Mouse (Mus musculus): ENCODE data around the gene Gdpgp1.
A peak's percentile ranks its signal among the peaks of the same experiment; 100 is the strongest.

Gdpgp1 gene

DNA sequence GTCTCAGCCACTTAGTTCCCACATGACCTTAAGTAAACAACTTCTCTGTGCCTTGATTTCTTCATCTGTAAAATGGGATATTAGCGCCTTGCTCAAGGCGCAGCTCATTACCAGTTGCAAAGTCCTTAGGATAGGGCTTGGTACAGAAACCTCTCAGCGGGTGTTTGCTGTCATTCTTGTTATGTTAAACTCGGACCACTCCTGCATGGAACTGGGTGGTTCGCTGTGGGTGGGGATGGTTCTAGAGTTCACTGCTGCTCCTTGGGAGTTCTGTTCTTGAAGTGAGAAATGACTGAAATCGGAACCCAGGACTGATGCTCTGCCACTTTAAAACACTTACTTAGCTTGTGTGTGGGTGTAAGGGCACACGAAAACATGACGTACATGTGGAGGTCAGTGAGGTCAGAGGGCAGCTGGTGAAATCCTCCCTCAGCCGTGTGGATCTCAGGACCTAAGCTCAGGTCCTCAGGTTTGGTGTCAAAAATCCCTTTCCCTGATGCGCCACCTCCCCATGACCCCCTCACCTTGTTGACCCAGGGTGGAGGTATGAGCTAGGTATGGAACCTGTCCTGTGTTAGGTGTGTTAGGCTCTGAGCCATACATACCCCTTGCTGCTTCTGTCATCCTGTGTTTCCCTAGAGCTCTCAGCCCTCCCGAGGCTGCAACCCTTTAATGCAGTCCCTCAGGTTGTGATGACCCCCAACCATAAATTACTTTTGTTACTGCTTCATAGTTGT, 32.6 kb upstream of the Gdpgp1 start:
- DNase-seq (ENCODE audit: low spot score): no peak

DNA sequence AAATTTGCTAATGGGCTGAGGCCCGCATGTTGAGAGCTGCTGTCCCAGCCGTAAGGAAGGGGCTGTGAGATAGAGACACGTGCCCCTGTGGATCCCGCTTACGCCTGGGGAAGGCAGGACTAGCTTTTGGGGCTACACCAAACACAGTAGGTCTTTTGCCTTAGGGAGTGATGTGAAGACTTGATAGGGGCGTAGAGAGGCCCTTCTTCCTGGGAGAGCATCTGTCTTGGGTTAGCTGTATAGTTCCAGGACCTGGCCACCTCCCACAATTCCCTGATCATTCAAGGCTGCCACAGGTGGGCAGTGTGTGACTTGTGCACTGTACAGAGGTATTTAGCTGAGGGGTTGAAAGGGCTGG, 32.1 kb upstream of the Gdpgp1 start:
- DNase-seq (ENCODE audit: low spot score): no peak

- DNase-seq (ENCODE audit: low spot score): no peak
Measured at GRCm38 (mm10) chr7:80200963-80201539, 31.6 kb upstream of the Gdpgp1 start.

- DNase-seq (ENCODE audit: low spot score): no peak
Measured at GRCm38 (mm10) chr7:80201888-80202540, 30.7 kb upstream of the Gdpgp1 start.

DNA sequence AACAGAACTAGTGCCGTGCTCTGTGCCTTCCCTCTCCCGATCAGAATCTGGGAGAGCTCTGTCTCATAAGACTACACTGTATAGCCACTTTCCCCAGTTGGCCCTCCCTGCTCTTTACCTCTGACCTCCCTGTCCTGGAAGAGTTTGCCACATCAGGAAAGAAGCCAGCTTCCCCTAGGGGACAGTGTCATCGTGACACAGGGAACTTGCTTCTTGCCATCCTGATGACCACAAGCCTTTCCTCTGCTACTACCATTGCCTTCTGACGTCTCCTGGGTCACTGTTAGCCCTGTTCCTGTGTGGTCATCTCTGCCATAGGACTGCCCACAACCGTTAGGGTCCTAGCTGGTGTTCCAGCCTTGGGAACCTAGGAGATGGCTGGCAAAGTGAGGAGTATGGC, 29.7 kb upstream of the Gdpgp1 start:
- DNase-seq (ENCODE audit: low spot score): no peak

DNA sequence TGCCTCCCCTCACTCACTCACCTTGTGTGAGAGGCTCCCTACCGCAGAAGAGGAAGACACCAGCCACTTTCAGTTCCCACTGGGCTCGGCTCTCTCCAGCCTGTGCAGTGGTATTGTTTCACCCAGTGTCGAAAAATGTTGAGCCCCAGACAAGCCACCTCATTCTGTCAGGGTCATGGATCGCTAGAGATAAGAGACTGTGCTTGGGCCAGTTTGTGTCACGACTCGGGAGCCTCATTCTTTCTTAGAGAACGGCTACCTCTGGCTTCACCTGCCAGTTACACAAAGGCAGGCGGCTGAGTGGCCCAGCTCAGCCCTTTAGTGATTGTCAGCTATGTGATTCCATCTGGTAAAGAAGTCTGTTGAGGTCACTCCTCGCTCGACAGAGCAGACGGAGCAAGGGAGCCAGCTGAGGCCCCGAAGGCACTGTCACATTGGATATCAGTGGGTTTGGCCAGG, 29.0 kb upstream of the Gdpgp1 start:
- DNase-seq (ENCODE audit: low spot score): no peak

DNA sequence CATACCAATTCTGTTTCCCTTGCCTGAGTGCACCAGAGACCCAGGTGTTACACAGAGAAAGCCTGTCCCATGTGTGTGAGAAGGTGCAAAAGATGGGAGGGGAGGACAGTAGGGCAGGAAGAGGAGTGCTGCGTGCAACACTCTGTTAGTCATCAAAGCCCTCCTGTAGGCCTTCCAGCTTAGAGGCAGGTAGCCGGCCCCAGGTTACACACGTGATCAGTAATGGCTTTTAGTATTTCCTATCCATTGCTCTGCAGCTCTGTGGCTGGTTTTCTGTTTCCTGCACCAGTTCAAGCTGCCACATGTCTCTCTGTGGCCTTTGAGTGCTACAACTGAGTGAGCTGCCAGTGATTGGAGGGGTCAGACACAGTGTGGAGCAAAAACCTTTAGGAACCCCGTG, 28.3 kb upstream of the Gdpgp1 start:
- DNase-seq (ENCODE audit: low spot score): no peak

- no peak for DNase-seq (ENCODE audit: low spot score)
Measured at GRCm38 (mm10) chr7:80204961-80205360, 27.7 kb upstream of the Gdpgp1 start.

- no peak for DNase-seq (ENCODE audit: low spot score)
Measured at GRCm38 (mm10) chr7:80205705-80206589, 26.7 kb upstream of the Gdpgp1 start.

DNA sequence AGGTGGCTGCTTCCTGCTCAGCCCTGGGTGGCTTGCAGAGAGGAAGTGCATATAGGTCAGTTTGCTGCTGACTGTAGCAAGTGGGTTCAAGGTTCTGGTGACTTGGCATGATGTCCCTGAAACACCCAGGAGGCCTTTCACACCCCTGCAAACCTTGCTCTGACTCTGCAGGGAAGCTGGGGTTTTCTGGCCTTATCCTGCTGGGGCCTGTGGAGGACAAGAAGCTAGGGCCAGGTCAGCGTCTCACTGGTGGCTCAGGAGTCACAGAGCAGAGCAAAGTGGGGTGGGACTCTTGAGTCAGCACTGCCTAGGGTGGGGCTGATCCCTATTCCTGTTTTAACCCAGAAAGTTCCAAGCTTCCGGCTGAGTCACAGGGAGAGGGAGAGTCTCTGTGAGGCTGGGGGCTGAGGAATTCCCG, 25.3 kb upstream of the Gdpgp1 start:
- no peak for DNase-seq (ENCODE audit: low spot score)

- peak; percentile 64 for DNase-seq (ENCODE audit: low spot score)
Measured at GRCm38 (mm10) chr7:80208026-80208642, 24.5 kb upstream of the Gdpgp1 start.

- no peak for DNase-seq (ENCODE audit: low spot score)
Measured at GRCm38 (mm10) chr7:80208738-80209430, 23.8 kb upstream of the Gdpgp1 start.

GRCm38 (mm10) chr7:80209669-80210068, 23.0 kb upstream of the Gdpgp1 start:
- DNase-seq (ENCODE audit: low spot score): no peak

GRCm38 (mm10) chr7:80210982-80211381, 21.7 kb upstream of the Gdpgp1 start:
- DNase-seq (ENCODE audit: low spot score): no peak

- DNase-seq (ENCODE audit: low spot score): no peak
Measured at GRCm38 (mm10) chr7:80213604-80214003, 19.1 kb upstream of the Gdpgp1 start.

DNA sequence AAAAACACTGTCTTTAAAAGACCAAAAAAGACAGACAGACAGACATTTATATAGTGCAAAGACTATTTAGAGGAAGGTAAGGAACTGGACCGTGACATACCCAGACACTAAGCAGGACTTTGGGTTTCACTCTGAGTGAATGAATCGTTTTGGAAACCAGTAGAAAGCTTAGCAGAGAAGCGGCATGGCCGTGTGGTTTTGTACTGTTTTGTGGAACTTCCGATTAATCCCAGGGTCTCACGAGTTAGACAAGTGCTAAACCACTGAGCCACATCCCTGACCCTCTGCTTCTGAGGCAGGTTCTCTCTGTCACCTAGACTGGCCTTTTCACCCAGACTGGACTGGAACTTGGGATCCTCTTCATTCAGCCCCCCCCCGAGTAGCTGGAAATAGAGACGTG, 18.2 kb upstream of the Gdpgp1 start:
- no peak for DNase-seq (ENCODE audit: low spot score)

DNA sequence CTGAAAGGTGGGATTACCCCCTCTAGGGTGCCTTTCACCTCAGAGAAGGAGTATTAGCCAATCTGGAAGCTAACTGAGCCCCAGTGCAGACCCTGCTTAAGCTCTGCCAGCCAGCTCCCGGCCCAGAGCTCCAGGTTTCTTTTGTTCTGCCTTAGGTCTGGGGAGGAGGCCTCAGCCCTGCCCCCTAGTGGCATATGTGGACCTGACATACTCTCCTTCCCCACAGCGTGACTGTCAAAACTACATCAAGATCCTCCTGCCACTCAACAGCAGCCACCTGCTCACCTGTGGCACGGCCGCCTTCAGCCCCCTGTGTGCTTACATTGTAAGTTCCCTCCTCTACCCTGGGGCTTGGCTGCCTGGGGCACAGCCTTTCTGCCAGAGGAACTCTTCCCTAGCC, 17.3 kb upstream of the Gdpgp1 start:
- DNase-seq (ENCODE audit: low spot score): peak; percentile 80

DNA sequence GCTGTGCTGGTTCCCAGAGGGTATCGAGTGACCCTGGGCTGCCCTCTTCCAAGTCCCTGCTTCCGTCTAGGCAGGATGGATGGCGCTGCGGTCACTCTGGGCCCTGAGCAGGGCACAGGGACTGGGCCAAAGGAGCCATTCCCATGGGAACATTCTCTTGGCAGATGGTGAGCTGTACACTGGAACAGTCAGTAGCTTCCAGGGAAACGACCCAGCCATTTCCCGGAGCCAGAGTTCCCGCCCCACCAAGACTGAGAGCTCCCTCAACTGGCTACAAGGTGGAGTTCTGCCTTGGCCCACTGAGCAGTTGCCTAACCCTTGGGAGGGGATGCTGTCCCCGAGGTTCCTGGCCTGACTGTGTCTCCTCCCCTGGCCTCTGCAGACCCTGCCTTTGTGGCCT, 16.1 kb upstream of the Gdpgp1 start:
- no peak for DNase-seq (ENCODE audit: low spot score)

- DNase-seq (ENCODE audit: low spot score): no peak
Measured at GRCm38 (mm10) chr7:80218666-80219065, 14.0 kb upstream of the Gdpgp1 start.

- no peak for DNase-seq (ENCODE audit: low spot score)
Measured at GRCm38 (mm10) chr7:80220237-80220797, 12.3 kb upstream of the Gdpgp1 start.

- no peak for DNase-seq (ENCODE audit: low spot score)
Measured at GRCm38 (mm10) chr7:80221179-80221750, 11.4 kb upstream of the Gdpgp1 start.
